9 mouse cellular contexts compared by ENCODE assay signal in the genomic region with DNA sequence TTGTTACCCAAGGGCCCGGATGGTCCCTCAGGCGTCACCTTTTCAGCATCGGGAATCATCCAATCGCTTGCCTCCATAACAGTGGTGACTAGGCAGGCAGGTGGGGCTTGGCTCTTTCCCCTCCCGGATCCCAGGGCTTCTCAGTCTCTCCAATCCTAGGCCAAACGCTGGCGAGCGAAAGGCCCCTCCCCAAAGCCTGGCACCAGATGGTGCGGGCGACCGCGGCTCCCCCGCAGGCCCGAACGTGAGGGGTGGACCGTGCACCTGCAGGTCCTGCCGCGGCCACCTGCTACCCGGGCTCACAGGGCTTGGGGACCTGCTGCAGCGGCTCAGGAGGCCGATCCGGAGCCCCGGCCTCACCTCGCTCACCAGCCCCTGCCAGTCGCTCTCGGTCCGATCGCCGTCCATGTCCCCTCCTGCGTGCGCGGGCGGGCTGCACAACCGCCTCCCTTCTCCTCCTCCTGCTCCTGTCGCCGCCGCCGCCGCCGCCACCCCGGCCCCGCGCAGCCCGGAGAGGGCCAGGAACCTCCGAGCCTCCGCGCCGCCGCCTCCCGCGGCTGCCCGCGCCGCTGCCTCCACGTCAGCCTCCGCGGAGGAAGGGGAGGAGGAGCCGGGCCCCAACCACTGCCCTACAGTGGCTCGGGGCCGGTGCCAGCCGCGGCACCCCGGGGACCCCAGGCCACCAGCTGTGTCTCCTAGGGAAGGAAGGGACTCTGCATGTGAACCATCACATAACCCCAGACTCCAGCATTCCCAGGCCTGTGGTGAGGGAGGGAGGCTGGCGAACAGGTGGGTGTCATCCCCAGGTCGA. TPM values are rescaled to one million over a fixed set of nuclear protein-coding genes. Genes with fewer than 3 reads are reported as not detected.
DNase-seq lines count a peak whose midpoint lies in the region; ATAC-seq and TF ChIP-seq lines count a peak whose summit lies in the region.
"Had no signal": no experiment of that assay in that cellular context is flagged by ENCODE, and none has a peak within 500 bp of the region (broad histone marks: within the 10 kb centered on the region; RNA-seq: fewer than 3 reads in every experiment).

TSS of gene Ccdc149 (minus strand) at position 531 of the 811 bp plus-strand sequence.

- H3K36me3 ChIP-seq in ES-E14 (ENCODE audit: control insufficient read depth, insufficient read depth, low read length, poor library complexity, severe bottlenecking) = no peaks in the 10 kb centered on the region
- H3K36me3 ChIP-seq in liver, embryonic 15.5 days (replicated peaks) = no peaks in the 10 kb centered on the region
- H3K36me3 ChIP-seq in neural tube, embryonic 15.5 days = no peaks in the 10 kb centered on the region
- H3K36me3 ChIP-seq: G1E had no signal

- WGBS in liver, embryonic 15.5 days (ENCODE audit: insufficient replicate concordance) = 1% methylated on average over 63 of the region's 65 CpGs
- WGBS in neural tube, embryonic 15.5 days = 1% methylated on average over 59 of the region's 65 CpGs

- H3K9ac ChIP-seq in ES-E14 (ENCODE audit: insufficient read depth, low read depth, low read length, poor library complexity, severe bottlenecking) = peak within 1 kb of the TSS; percentile 76
- peak within 1 kb of the TSS; percentile 43; the same call in 1 of the 2 replicates for H3K9ac ChIP-seq in liver, embryonic 15.5 days
- peak within 1 kb of the TSS; percentile 94 for H3K9ac ChIP-seq in neural tube, embryonic 15.5 days (replicated peaks)

- H3K4me1 ChIP-seq in ES-E14 (ENCODE audit: control insufficient read depth in 2 of 2, insufficient read depth in 2 of 2, low read length in 2 of 2, poor library complexity in 1 of 2) = peaks cover 0 to 2% of the 10 kb centered on the region in 2 experiments; a peak in 1 of 4 replicates
- H3K4me1 ChIP-seq in liver, embryonic 15.5 days (replicated peaks) = peaks cover 6% of the 10 kb centered on the region; the same call in 1 of the 2 replicates
- peaks cover 16% of the 10 kb centered on the region for H3K4me1 ChIP-seq in neural tube, embryonic 15.5 days

- no peak within 1 kb of the TSS for H3K27ac ChIP-seq in ES-E14 (ENCODE audit: insufficient read depth, low read depth, low read length, poor library complexity, severe bottlenecking)
- no peak within 1 kb of the TSS for H3K27ac ChIP-seq in liver, embryonic 15.5 days (replicated peaks)
- peak within 1 kb of the TSS; percentile 89 for H3K27ac ChIP-seq in neural tube, embryonic 15.5 days (replicated peaks)

- ATAC-seq in frontal cortex, adult (ENCODE audit: low TSS enrichment) = peak; percentile 94
- peak; percentile 73 for ATAC-seq in liver, embryonic 15.5 days (ENCODE audit: insufficient read depth)
- ATAC-seq in neural tube, embryonic 15.5 days (ENCODE audit: low FRiP score) = peak; percentile 94

- in situ Hi-C loops in ES-E14 (cut with MboI; ENCODE audit: low sequenced_read_pairs in 2 of 2, unreplicated experiment in 2 of 2) = no loop called here

- H3K9me3 ChIP-seq in ES-E14 (ENCODE audit: control insufficient read depth, insufficient read depth, low read depth, low read length) = no peaks in the 10 kb centered on the region
- H3K9me3 ChIP-seq in liver, embryonic 15.5 days (replicated peaks) = no peaks in the 10 kb centered on the region
- no peaks in the 10 kb centered on the region for H3K9me3 ChIP-seq in neural tube, embryonic 15.5 days (replicated peaks)

- H3K27me3 ChIP-seq in liver, embryonic 15.5 days = peaks cover 15% of the 10 kb centered on the region
- H3K27me3 ChIP-seq in neural tube, embryonic 15.5 days (replicated peaks) = 0 out of 2 replicates have a peak, but pooled peaks cover 3% of the 10 kb centered on the region

- peak within 1 kb of the TSS; percentile 80 to 87 for H3K4me3 ChIP-seq in ES-E14 (ENCODE audit: insufficient read depth in 1 of 2, low read depth in 1 of 2, low read length in 2 of 2, poor library complexity in 1 of 2, severe bottlenecking in 1 of 2)
- peak within 1 kb of the TSS; percentile 59 for H3K4me3 ChIP-seq in liver, embryonic 15.5 days (replicated peaks)
- H3K4me3 ChIP-seq in neural tube, embryonic 15.5 days (replicated peaks) = peak within 1 kb of the TSS; percentile 69

- peak; percentile 65 for DNase-seq in ES-E14 (ENCODE audit: low read depth, low spot score)
- DNase-seq in cerebellum, adult 8-10 months = peak; percentile 89
- DNase-seq in heart, postnatal 36 days = peak; percentile 54 to 60
- peak; percentile 83 to 85 for DNase-seq in layer of hippocampus, adult 18-20 months (ENCODE audit: low spot score in 2 of 2)
- peak; percentile 20 for DNase-seq in thymus, postnatal 25 days

- H3K4me2 ChIP-seq in liver, embryonic 15.5 days = peak within 1 kb of the TSS; percentile 68
- peak within 1 kb of the TSS; percentile 90 for H3K4me2 ChIP-seq in neural tube, embryonic 15.5 days

- intact Hi-C loops in heart, postnatal 36 days (cut with DNase I) = loop anchor here (10.0 kb wide), 1 partner anchor 364 kb away; the partner anchor contains the start of gene Anapc4

TF ChIP-seq in ES-E14, 5 proteins besides CTCF, POLR2A, EP300 and RAD21:
- TF ChIP-seq ZNF384 (IDR thresholded peaks at IDR 0.05; ENCODE audit: low read depth, low read length) = no peak
- TF ChIP-seq ZC3H11A (IDR thresholded peaks at IDR 0.05; ENCODE audit: borderline replicate concordance, low read depth, low read length) = no peak
- TF ChIP-seq MAFK (IDR thresholded peaks at IDR 0.05; ENCODE audit: insufficient read depth, low read depth, low read length) = no peak
- no peak for TF ChIP-seq CHD2 (IDR thresholded peaks at IDR 0.05; ENCODE audit: low read depth, low read length)
- TF ChIP-seq HCFC1 (IDR thresholded peaks at IDR 0.05; ENCODE audit: borderline replicate concordance, insufficient read depth, low read length) = no peak
TF ChIP-seq in ES-E14: peak in this region for 0.

RNA-seq across cellular contexts. Expression of gene Ccdc149, which starts in this region (rescaled TPM):
- 0.11 and 0.27 TPM in 2 replicates for total RNA-seq in ES-E14 (2012; rRNA removed)
- 1 to 10 TPM; 6.5 to 7.4 TPM for total RNA-seq in heart, postnatal 36 days (2021)
- 10 to 100 TPM; 76.7 to 82.8 TPM for total RNA-seq in layer of hippocampus, adult 18-20 months (2021)
- 0.60 and 0.75 TPM in 2 replicates for polyA plus RNA-seq in liver, embryonic 15.5 days (2015; fragmentation: Nextera tagmentation; extraction: Ambion mirVana)
- polyA plus RNA-seq in neural tube, embryonic 15.5 days (2015; fragmentation: Nextera tagmentation; extraction: Ambion mirVana) = 10.5 and 11.1 TPM in 2 replicates
- total RNA-seq: G1E had no signal
- polyA plus RNA-seq: G1E had no signal

Comparison
In these comparisons a context has a peak if more than half of its experiments do, and no peak if none do; other contexts are left out.
1. RNA of gene Ccdc149 (total RNA-seq): 76.7 to 82.8 TPM in layer of hippocampus, adult 18-20 months; 6.5 to 7.4 TPM in heart, postnatal 36 days and 0.11 to 0.27 TPM in ES-E14; every median in the first group is over 4 times any median in the second.
2. Peak in DNase-seq, H3K4me3 ChIP-seq and H3K9ac ChIP-seq in ES-E14; RNA of the gene not detected or under 1 TPM.
3. Peak in ATAC-seq, H3K4me3 ChIP-seq, H3K9ac ChIP-seq and H3K4me2 ChIP-seq in liver, embryonic 15.5 days; RNA of the gene not detected or under 1 TPM.
4. DNase-seq: peak in every context shown above with its lines; median percentile 89 in cerebellum, adult 8-10 months; 84 in layer of hippocampus, adult 18-20 months; 65 in ES-E14; 57 in heart, postnatal 36 days; 20 in thymus, postnatal 25 days.
5. H3K9ac ChIP-seq: peak in every context shown above with its lines; median percentile 94 in neural tube, embryonic 15.5 days; 76 in ES-E14; 43 in liver, embryonic 15.5 days.
6. Peak in every context shown above with its lines, with median percentiles within 50 percentile points of each other: H3K4me3 ChIP-seq and ATAC-seq.